Mouse (Mus musculus) bone marrow, adult 2 months (tissue): ENCODE measurements around the gene Btbd8.

Source experiments
- CTCF ChIP-seq: fragments of 200-500 bp; IDR thresholded peaks from 2 replicates; pipeline ENCODE4 v1.5.1; 2011; ENCODE audit warnings: low read length, control low read depth; ENCODE audit not compliant: control insufficient read depth, insufficient read depth
- POLR2A ChIP-seq: fragments of 200-500 bp; IDR thresholded peaks from 2 replicates; pipeline ENCODE4 v1.6.1; 2011; ENCODE audit warnings: low read depth, mild to moderate bottlenecking, control low read depth, low read length, borderline replicate concordance; ENCODE audit not compliant: control insufficient read depth

DNA sequence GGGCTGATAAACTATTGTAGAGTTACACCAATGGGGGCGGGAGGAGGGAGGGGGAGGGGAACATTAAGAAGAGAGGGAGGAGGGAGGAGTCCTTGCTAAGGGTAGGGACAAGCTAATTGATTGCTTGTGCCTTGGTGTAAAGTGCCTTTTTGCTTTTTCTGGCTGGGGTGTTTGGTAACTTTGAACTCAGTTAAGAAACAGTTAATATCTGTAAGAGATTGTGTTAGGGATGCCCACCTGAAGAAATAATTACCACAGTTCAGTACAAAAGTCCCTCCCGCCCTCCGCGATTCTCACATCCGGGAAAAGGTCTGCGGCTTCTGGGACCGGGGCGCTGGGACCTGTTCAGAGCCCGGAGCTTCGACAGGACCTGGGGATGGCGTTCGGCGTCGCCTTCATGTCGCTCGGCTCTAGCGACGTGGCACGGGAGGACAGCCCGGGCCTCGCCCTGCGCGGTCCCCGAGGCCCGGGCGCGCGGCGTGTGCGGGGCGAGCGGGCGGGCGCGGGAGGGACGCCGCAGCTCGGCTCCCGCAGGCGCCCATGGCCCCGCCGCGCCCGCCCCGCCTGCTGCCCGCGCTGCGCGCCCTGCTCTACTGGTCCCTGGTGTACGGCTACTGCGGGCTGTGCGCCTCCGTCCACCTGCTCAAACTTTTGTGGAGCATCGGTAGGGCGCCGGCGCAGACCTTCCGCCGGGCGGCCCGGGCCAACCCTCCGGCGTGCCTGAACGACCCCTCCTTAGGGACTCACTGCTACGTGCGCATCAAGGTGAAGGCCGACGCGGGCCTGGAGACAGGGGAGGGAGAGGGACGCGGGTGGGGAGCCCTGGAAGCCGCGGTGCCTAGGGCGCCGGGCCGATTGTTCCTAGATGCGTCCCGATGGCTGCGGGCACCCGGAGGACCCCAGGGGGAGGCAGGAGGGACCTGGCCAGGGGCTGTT, 34.5 kb upstream of the Btbd8 start:
- TF ChIP-seq POLR2A (no peak), CTCF (no peak)
